Mouse (Mus musculus): ENCODE measurements around the gene Mvp.

The Mvp gene

DNA sequence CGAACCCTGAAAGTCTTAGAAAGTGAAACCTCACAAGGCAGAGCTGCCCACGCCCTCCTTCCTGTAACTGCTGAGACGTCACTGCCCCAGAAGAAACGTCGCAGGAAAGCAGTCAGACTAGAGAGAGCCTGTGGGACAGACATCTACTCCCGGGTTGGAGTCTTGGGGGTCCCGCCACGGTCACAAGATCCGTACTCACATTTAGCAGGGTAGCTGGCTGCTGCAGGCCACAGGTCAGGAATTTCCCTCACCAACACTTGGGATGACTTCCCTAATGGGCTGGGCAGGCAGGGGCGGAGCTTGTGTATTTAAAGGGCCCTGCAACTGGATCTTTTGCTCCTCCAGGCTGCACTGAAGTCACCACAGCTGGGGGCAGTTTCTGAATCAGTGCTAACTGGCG is at the start of gene Mvp:
Gene Mvp (minus strand): TSS at position 302 of the 400 bp plus-strand sequence.
- DNase-seq (ENCODE audit: low read depth): peak; percentile 79

DNA sequence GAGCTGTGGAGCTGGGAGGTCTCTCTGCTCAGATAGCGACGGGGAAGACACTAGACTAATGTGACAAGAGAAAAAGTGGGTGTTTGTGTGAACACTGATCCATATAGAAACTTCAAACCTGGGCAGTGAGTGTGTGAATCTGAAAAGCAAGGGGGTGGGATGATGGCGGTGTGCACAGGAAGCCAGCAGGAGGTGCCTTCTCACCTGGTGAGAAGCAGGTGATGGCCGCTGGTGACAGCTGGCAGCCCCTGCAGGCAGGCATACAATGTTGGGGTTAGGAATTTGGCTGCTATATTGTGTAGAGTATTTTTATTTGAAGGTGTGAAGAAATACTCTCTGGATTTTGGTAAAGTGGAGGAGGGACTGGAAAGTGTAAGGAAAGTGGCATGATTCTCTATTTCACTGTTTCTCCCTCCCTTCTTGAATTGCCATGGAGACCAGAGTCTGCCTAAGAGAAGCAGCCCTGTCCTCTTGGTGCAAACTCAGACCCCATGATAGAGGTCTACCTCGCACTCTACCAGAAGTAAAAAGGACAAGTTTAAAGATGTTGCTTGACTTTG is 40.7 kb upstream of the Mvp start:
- no peak for DNase-seq (ENCODE audit: low read depth)

GRCm38 (mm10) chr7:127041851-127042672 is 27.6 kb upstream of the Mvp start, which contains the start of gene Kif22:
Gene Kif22, minus strand, starts transcription at chr7:127042471.
- peak; percentile 91 for DNase-seq (ENCODE audit: low read depth)

DNA sequence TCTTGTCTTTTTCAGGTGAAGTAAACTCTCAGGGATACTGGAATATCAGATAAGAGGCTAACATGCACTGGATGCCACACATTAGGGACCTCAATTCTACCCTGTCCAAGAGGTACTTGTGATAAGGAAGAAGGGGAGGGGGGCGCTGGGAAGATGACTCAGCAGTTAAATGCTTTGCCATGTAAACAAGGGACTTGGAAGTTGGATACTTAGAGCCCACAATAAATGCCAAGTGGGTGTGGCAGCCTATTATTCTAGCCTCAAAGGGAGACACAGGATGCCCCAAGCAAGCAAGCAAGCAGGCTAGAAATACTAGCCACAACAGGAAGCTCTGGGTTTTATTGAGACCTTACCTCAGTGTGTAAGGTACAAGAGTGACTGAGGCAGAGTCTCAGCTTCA is 16.8 kb upstream of the Mvp start:
- DNase-seq (ENCODE audit: low read depth): peak; percentile 33

- peak; percentile 54 for DNase-seq (ENCODE audit: low read depth)
Measured at GRCm38 (mm10) chr7:127030172-127030571, 15.8 kb upstream of the Mvp start.

DNA sequence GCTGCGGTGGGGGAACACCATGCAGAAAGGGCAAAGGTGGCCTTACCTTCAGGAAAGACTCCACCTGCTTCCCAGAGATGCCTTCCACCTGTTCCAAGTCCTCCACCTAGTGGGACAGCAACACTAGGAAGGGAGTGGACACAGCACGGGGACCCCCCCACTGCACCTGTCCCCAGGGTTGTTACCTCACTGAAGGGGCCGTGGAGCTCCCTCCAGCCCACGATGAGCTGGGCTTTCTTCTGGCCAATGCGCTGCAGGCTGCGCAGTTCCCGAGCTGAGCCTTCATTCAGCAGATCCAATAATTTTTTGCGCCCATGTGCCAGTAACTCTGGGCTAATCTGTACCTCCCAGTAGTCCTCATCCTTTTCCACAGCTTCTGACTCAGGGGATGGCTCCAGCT is 13.5 kb upstream of the Mvp start:
- DNase-seq (ENCODE audit: low read depth): no peak

- peak; percentile 100 for DNase-seq (ENCODE audit: low read depth)
Measured at GRCm38 (mm10) chr7:127026984-127027726, 12.7 kb upstream of the Mvp start, which contains the start of gene Maz. Gene Maz, minus strand, starts transcription at chr7:127027037.

- DNase-seq (ENCODE audit: low read depth): no peak
Measured at GRCm38 (mm10) chr7:127026616-127026983, 12.2 kb upstream of the Mvp start.

- peak; percentile 82 for DNase-seq (ENCODE audit: low read depth)
Measured at GRCm38 (mm10) chr7:127026161-127026600, 11.8 kb upstream of the Mvp start.

DNA sequence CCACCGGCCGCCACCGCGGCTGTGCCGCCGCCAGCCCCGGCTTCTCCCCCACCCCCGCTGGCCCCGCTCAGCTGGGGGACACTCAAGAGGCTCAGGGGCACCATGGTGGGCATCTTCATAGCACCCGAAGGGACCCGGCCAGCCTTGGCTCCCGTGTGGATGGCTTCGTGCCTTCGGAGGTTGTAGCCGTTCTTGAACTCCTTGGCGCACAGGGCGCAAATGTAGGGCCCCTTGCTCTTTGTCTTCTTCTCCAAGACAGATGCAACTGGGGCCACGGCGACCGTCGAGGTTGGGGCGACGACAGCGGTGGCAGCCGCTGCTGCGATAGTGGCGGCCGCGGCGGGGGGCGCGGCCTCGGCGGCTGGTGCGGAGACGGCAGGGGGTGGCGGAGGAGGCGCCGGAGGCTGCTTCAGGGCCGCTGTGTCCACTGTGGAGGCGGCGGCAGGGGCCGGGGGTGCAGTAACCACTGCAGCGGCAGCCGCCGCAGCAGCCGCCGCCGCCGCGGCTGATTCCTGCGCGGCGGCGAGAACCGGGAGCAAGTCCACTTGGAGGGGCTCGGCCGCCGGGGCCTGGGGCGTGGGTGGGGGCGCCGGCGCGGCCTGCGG is 11.2 kb upstream of the Mvp start:
- no peak for DNase-seq (ENCODE audit: low read depth)

DNA sequence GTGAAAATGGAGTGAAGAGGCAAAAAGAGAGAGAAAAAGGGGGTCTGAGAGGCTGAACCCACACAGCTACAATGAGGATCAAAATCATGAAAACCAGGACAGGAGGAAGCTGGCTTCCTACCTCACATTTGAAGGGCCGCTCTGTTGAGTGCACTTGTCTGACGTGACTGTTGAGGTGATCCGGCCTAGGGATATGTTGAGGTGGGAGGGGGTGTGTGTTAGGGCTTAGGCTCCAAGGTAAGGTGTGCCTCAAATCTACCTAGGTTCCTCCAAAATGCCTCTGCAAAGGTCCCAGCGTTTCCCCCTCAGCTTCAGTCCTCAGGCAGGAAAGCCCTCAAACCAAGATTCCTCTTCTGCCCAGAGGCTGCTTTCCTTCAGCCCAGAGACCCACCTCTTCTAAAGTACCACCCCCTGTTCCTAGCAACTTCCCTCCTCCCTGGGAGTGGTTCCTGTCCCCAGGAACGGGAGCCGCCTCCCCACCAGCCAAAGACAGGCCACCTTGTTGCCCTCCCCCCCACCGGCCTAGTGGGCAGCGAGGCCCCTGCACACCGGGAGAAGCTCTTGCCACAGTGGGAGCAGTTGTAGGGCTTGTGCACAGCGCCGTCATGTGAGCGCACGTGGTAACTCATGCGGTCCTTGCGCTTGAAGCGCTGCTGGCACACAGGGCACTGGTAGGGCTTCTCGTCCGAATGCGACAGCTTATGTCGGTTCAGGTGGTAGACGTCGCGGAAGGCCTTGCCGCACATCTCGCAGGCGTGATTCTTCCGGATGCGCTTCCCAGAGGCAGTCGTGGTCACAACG is 10.5 kb upstream of the Mvp start:
- peak; percentile 92 for DNase-seq (ENCODE audit: low read depth)

DNA sequence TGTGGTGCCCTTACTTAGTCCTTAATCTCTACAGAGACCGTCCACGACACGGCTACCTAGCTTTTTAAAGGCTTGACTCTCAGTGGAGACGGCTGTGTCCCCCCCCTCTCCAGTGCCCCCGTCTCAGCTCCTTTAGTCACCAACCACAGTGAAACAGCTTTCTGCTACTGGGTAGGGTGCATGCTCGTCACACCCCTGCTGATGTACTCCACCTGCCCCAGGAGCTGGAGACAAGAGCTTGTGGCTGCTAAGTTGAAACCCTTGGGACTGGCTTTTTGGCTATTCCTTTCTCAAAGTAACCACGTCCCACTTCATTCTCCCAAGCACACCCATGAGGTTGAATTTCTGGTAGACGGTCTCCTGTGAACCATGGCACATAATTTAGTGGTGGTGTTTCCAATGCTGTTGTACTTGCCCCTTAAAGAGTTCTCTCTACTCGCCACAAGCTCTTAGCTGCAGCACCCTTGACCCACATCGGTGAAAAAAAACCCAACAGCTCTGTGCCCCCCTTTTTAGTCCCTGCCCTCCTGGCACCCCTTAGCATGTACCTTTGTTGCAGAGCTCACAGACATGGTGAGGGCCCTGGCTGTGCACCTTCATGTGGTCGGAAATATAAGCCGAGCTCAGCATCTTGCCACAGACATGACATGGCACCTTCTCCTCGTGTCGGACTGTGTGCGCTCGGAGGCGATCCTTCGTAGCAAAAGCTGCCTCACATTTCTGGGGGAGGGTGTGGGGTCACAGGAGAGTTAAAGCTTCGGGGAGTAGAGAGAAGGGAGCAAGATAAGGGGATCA is 9.7 kb upstream of the Mvp start:
- DNase-seq (ENCODE audit: low read depth): peak; percentile 57

DNA sequence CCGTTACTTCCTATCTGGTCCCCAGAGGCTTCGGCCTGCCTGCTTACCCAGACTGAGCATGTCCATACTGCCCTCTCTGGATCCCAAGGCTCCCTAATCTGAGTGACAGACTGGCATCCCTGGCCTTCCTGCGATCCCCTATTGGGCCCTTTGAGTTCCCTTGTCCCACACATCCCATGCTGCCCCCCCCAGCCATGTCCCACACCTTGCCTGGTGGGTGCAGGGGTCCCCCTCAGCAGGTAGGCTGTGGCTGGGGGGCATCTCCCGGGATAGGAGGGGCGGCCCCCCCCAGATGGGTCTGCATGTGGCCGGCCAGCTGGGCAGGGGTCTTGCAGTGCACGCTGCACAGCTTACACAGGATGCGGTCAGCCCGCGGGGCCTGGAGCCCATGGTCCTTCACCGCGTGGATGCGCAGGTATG is 8.9 kb upstream of the Mvp start:
- no peak for DNase-seq (ENCODE audit: low read depth)

DNA sequence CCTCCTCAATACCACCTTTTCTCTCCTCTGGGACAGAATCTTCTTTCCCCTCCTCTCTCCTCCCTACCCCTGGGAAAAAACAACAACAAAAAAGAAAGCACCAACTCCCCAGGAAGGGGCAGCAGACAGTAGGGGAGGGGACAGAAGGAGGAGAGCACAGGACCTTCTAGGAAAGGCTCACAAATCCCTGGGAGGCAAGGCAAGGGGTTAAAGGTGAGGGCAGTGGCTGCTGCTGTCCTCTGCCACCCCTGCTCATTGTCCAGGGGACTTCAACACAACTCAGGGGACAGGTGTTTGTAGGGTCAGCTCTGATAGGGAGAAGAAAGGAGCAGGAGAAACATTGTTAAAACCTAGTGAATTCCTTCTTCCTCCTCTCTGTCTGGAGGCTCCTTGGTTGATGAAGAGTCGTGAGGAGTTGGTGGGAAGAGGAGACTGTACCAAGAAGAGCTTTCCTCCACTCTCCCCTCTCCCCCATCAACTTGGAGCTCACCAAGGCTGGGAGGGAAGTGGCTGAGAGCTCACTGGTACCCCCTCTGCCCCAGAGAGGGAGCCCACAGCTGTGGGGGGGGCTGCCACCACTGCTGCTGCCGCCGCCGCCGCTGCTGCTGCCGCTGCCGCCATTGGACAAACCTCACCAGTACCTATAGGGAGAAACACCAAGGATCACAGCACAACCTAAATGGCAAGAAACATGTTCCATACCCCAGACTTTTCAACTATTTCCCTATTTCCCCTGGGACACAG is 8.3 kb upstream of the Mvp start:
- no peak for DNase-seq (ENCODE audit: low read depth)

DNA sequence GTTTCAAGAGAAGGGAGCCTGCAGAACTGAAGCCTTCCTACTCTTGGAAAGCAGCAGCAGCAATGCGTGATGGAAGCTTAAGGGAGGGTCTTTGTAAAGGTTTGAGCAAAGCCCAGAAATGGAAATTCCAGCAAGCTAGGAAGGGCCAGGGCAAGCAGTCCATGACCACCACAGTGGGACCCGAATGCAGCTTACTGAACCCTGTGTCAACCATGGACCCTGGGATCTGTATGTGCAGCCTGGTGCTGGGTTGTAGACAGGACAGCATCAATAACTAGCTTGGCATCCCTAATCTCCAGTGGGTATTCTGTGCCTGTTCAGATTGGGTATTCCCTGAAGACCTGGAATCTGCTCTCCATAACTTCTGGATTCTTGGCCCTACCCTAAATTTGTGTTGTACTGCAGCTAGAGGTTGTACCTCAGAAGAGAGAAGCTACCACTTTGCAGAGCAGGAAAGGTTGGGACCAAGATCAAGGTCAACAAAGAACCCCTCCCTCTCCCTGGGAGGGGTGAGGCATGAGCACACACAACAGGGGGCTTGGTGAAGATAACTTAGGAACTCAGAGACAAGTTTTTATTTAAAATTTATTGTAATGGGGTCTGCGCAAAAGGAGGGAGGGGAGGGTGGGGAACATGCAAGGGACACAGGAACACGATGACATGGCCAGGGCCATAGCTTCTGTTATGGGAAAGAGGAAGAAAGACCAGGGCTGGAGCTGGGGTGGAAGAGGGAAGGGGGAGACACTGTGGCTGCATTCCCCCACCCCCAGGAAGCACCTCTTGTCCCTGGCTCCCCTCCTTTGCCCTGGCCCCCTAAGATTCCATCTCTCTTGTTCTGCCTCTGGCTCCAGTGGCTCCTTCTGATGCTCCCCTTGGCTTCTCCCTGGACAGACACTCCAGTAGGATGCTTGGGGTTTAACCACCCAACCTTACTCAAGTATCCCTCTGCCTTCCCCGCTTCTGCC is 7.4 kb upstream of the Mvp start:
- peak; percentile 25 for DNase-seq (ENCODE audit: low read depth)

GRCm38 (mm10) chr7:127020901-127021562 is 6.6 kb upstream of the Mvp start, which contains the start of the genes Gm42742 and Prrt2:
Gene Gm42742, minus strand, starts transcription at chr7:127021097.
Gene Prrt2, minus strand, starts transcription at chr7:127021211.
- DNase-seq (ENCODE audit: low read depth): no peak

- DNase-seq (ENCODE audit: low read depth): no peak
Measured at GRCm38 (mm10) chr7:127020491-127020890, 6.1 kb upstream of the Mvp start.

GRCm38 (mm10) chr7:127020031-127020430 is 5.6 kb upstream of the Mvp start:
- DNase-seq (ENCODE audit: low read depth): no peak
